Mouse (Mus musculus) bone marrow, adult 2 months (tissue): Measurements from ENCODE around the gene Sart3. TPM values are rescaled to one million over a fixed set of nuclear protein-coding genes. Genes with fewer than 3 reads are reported as not detected.

ENCODE experiments used
- H3K27ac ChIP-seq: fragments of 200-500 bp; 2 replicates; pipeline ENCODE4 v1.5.1; 2012; ENCODE audit warnings: low read depth, mild to moderate bottlenecking, control low read depth, inconsistent platforms, low read length; ENCODE audit not compliant: control insufficient read depth, poor library complexity, insufficient read depth
- H3K4me1 ChIP-seq: fragments of 200-500 bp; 2 replicates; pipeline ENCODE4 v1.6.1; 2011; ENCODE audit warnings: low read length; ENCODE audit not compliant: control insufficient read depth, insufficient read depth
- H3K4me3 ChIP-seq: fragments of 200-500 bp; replicated peaks from 2 replicates; pipeline ENCODE3; 2011; ENCODE audit warnings: mild to moderate bottlenecking, low read depth, low read length, control low read depth; ENCODE audit not compliant: control insufficient read depth
- CTCF ChIP-seq: fragments of 200-500 bp; IDR thresholded peaks from 2 replicates; pipeline ENCODE4 v1.5.1; 2011; ENCODE audit warnings: low read length, control low read depth; ENCODE audit not compliant: control insufficient read depth, insufficient read depth
- POLR2A ChIP-seq: fragments of 200-500 bp; IDR thresholded peaks from 2 replicates; pipeline ENCODE4 v1.6.1; 2011; ENCODE audit warnings: low read depth, mild to moderate bottlenecking, control low read depth, low read length, borderline replicate concordance; ENCODE audit not compliant: control insufficient read depth
- WGBS: fragments of 180-500 bp; shearing (Covaris S2); methylation state at CpG from one replicate; pipeline ENCODE4 v1.1.7; 2018; 5-methylcytosine and 5-hydroxymethylcytosine counted together
- polyA plus RNA-seq: library from polyadenylated mRNA; stranded (reverse); fragments of >200 nt; gene quantifications from 2 replicates; pipeline ENCODE4 v1.2.4, GENCODE M21; 2011; ENCODE audit warnings: low replicate concordance; ENCODE audit not compliant: missing spikeins, insufficient read depth, insufficient read length

The Sart3 gene
- polyA plus RNA-seq, 1 experiment: 57.4 TPM

DNA sequence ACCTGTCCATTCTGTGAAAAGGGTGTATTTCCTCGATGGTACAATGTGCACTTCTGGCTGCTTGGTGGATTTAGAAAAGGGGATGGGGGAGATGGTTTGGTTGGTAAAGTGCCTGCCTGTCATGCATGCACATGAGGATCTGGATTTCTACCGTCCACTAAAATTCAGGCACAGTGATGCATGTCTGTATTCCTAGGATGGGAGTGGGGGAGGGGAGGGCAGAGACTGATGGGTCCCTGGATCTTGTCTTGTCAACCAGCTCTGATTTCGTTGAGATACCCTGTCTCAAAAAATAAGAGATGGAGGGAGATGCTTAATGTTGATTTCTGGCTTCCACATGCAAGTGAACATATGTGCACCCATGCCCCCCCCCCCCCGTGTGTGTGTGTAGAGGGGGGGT, 78.3 kb downstream of the Sart3 start:
- Histone ChIP-seq H3K27ac (no peak overlapping the region), H3K4me1 (no peaks in the 10 kb centered on the region), H3K4me3 (no peak overlapping the region)
- TF ChIP-seq POLR2A: no peak
- TF ChIP-seq CTCF: no peak
- WGBS: 63% methylated on average over 4 of the region's 4 CpGs

DNA sequence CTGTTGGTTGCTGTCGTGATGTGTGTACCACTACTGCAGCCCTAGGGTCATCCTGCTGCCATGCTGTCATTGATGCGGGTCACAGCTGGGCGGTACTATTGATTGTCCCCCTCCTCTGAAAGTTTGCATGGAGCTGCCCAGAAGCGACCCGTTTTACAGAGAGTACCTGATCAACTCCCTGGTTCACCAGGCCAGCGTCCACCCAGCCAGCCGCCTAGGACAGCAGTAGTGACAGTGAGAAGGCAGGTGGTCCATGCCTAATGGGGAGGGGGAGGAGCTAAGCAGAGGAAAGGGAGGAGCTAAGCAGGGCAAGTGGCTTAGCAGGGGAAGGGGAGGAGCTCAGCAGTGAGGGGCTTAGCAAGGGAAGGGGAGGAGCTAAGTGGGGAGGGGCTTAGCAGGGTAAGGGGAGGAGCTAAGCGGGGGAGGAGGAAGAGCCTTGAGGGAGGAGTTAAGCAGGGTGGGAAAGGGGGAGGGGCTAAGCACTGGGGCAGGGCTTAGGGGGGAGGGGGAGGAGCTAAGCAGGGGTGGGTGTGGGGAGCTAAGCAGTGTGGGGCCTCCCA, 79.0 kb downstream of the Sart3 start:
- no peak overlapping the region for H3K27ac ChIP-seq
- no peaks in the 10 kb centered on the region for H3K4me1 ChIP-seq
- no peak for TF ChIP-seq POLR2A
- no peak for TF ChIP-seq CTCF
- no peak overlapping the region for H3K4me3 ChIP-seq
- 84% methylated on average over 8 of the region's 8 CpGs for WGBS

Other genes with a start within 250 kb of the Sart3 start
- 1.2 and 2.6 TPM in 2 replicates for gene Cmklr1, start 122.1 kb downstream of the Sart3 start, polyA plus RNA-seq
- not detected in 2 replicates for gene 1700069L16Rik, start 47.7 kb downstream of the Sart3 start, polyA plus RNA-seq
- 1.0 and 3.0 TPM in 2 replicates for gene Ficd, start 36.7 kb downstream of the Sart3 start, polyA plus RNA-seq
- 108 and 116 TPM in 2 replicates for gene Iscu, start 238 bp upstream of the Sart3 start, polyA plus RNA-seq
- 1.4 and 1.8 TPM in 2 replicates for gene Tmem119, start 28.0 kb upstream of the Sart3 start, polyA plus RNA-seq
- gene Selplg, start 60.1 kb upstream of the Sart3 start, polyA plus RNA-seq: 48.2 and 146 TPM in 2 replicates
- 26.5 and 52.7 TPM in 2 replicates for gene Coro1c, start 136.2 kb upstream of the Sart3 start, polyA plus RNA-seq
- gene Ssh1, start 221.4 kb upstream of the Sart3 start, polyA plus RNA-seq: 13.0 and 14.4 TPM in 2 replicates
- 1.6 TPM in 1 of 2 replicates, not detected in the other for gene Dao, start 231.2 kb upstream of the Sart3 start, polyA plus RNA-seq